Mouse (Mus musculus) limb, embryonic 10.5 days (tissue): ENCODE data around the gene Hist1h2af. TPM values are rescaled to one million over a fixed set of nuclear protein-coding genes. Genes with fewer than 3 reads are reported as not detected.
A peak's percentile ranks its signal among the peaks of the same experiment; 100 is the strongest.
"Not testable (repeated sequence)": the region's sequence is repeated elsewhere in the genome, so short reads cannot be mapped to it uniquely, and the experiment has no call there.

Experiments used
- DNase-seq: peaks from one replicate; pipeline ENCODE4 v3.0.0-alpha.2; 2017; ENCODE audit warnings: low spot score
- H3K27ac ChIP-seq: fragments of 300-500 bp; sonication (generic); 2 replicates; pipeline ENCODE4 v1.5.1; 2016; ENCODE audit warnings: mild to moderate bottlenecking
- H3K27me3 ChIP-seq: fragments of 300-500 bp; sonication (generic); 2 replicates; pipeline ENCODE4 v1.6.1; 2016; ENCODE audit warnings: low read depth, mild to moderate bottlenecking; ENCODE audit not compliant: poor library complexity, severe bottlenecking
- H3K36me3 ChIP-seq: fragments of 300-500 bp; sonication (generic); 2 replicates; pipeline ENCODE4 v1.6.1; 2016; ENCODE audit warnings: mild to moderate bottlenecking, moderate library complexity
- H3K4me1 ChIP-seq: fragments of 300-500 bp; sonication (generic); 2 replicates; pipeline ENCODE4 v1.6.1; 2016
- H3K4me3 ChIP-seq: fragments of 300-500 bp; sonication (generic); 2 replicates; pipeline ENCODE4 v1.5.1; 2016; ENCODE audit warnings: mild to moderate bottlenecking, moderate library complexity
- H3K9me3 ChIP-seq: fragments of 300-500 bp; sonication (generic); replicated peaks from 2 replicates; pipeline ENCODE4 v1.6.1; 2016; ENCODE audit warnings: mild to moderate bottlenecking
- WGBS: fragments of 180-500 bp; shearing (Covaris S2); methylation state at CpG from one replicate; pipeline ENCODE4 v1.1.7; 2016; 5-methylcytosine and 5-hydroxymethylcytosine counted together
- polyA plus RNA-seq: library from polyadenylated mRNA; unstranded; fragments of >200 nt; fragmentation: Nextera tagmentation; extraction: Ambion mirVana; gene quantifications from 2 replicates; pipeline ENCODE4 v1.2.1, GENCODE M21; 2016

Hist1h2af gene
- polyA plus RNA-seq, 1 experiment from 2014 or later: 11.7 TPM

- peak; percentile 74 for DNase-seq
- WGBS: under 1% methylated on average over 42 of the region's 42 CpGs
- peak within 1 kb of the TSS; percentile 96 for H3K27ac ChIP-seq
Observed at GRCm38 (mm10) chr13:23542999-23543607, 9.4 kb downstream of the Hist1h2af start, which contains the start of gene Hist1h2bh. Gene Hist1h2bh (minus strand): TSS chr13:23543392.

GRCm38 (mm10) chr13:23543965-23544786 is 10.5 kb downstream of the Hist1h2af start, which contains the start of gene Hist1h3f:
Gene Hist1h3f (plus strand): TSS chr13:23544052.
- Histone ChIP-seq H3K4me3 (peak within 1 kb of the TSS; percentile 57), H3K4me1 (peaks cover 10% of the 10 kb centered on the region; the same call in 1 of the 2 replicates), H3K27ac (peak within 1 kb of the TSS; percentile 96), H3K36me3 (no peaks in the 10 kb centered on the region), H3K9me3 (no peaks in the 10 kb centered on the region), H3K27me3 (no peaks in the 10 kb centered on the region)
- DNase-seq: peak; percentile 55
- WGBS: 1% methylated on average over 26 of the region's 45 CpGs

More at GRCm38 (mm10) chr13:23542999-23543607, 9.4 kb downstream of the Hist1h2af start, which contains the start of gene Hist1h2bh:
- peak within 1 kb of the TSS; percentile 57 for H3K4me3 ChIP-seq
- peaks cover 12% of the 10 kb centered on the region for H3K4me1 ChIP-seq
- H3K27me3 ChIP-seq, H3K36me3 ChIP-seq, H3K9me3 ChIP-seq: not testable (repeated sequence)

- Histone ChIP-seq H3K4me3 (peak overlapping the region; percentile 57), H3K4me1 (peaks cover 10% of the 10 kb centered on the region; the same call in 1 of the 2 replicates), H3K27ac (peak overlapping the region; percentile 96)
- not testable (repeated sequence) for H3K9me3 ChIP-seq, H3K27me3 ChIP-seq, DNase-seq, H3K36me3 ChIP-seq
- under 1% methylated on average over 13 of the region's 14 CpGs for WGBS
Observed at GRCm38 (mm10) chr13:23544787-23545120, 11.0 kb downstream of the Hist1h2af start.

DNA sequence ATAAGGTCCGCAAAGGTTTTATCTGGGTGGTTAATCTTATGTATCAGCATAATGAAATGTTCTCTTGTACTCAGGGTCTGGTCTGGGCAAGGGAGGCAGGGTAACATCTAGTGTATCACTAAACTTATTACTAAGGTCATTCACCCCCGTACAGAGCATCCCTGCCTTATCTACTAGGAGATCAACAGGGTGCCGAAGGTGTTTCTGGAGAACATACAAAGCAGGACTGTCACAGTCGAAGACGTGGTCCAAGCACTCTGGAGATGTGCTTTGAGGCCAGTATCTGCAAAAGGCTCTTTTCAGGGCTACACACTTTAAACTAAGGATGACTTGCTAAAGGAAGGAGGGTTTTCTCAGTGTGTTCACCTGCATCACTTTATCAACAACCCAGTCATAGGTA is 13.0 kb downstream of the Hist1h2af start:
- Histone ChIP-seq H3K9me3 (no peaks in the 10 kb centered on the region), H3K4me3 (no peak overlapping the region; the same call in 1 of the 2 replicates), H3K27me3 (no peaks in the 10 kb centered on the region), H3K4me1 (peaks cover 15% of the 10 kb centered on the region), H3K27ac (peak overlapping the region; percentile 68), H3K36me3 (no peaks in the 10 kb centered on the region)
- 74% methylated on average over 5 of the region's 5 CpGs for WGBS
- no peak for DNase-seq

DNA sequence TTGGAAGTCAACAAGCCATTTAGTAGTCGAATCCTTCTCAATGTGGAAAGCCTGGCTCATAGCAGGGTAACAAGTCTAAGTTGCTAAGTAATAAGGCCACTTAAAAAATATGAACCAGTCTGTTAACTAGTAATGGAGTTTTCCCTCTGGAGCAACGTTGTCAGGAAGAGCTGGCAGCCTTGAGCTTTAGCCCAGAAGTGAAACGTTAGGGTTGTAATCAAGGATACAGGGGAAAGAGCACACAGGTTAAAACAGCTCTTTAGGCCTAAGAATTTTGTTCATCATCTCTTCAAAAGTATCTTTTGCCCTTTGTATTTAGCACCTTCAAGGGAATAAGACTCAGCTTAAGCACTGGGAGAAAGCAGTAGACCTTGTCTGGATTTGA is 17.0 kb downstream of the Hist1h2af start:
- DNase-seq: peak; percentile 46
- Histone ChIP-seq H3K27ac (peak overlapping the region; percentile 97), H3K36me3 (no peaks in the 10 kb centered on the region), H3K4me1 (peaks cover 22% of the 10 kb centered on the region), H3K9me3 (no peaks in the 10 kb centered on the region), H3K4me3 (peak overlapping the region; percentile 52), H3K27me3 (no peaks in the 10 kb centered on the region)
- WGBS: 5% methylated on average over 3 of the region's 3 CpGs

DNA sequence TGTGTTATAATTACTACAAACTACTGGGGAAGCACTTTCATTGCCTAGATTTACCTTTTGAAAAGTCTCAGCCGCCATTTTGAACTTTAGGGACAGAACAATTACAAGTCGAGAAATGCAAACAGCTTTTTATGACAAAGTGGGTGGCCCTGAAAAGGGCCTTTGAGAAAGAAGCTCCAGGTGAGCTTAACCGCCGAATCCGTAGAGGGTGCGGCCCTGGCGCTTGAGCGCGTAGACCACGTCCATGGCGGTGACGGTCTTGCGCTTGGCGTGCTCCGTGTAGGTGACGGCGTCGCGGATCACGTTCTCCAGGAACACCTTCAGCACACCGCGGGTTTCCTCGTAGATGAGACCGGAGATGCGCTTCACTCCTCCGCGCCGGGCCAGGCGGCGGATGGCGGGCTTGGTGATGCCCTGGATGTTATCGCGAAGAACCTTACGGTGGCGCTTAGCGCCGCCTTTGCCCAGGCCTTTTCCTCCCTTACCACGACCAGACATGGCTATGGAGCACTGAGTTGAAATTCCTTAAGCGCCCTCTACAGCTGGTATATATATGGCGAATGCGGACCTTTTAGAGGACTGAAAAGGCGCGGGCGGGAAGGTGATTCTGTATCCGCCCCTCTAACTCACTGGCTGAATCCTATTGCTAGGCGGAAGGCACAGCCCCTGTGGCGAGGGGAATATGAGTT is 17.6 kb downstream of the Hist1h2af start, which contains the start of gene Hist1h4f:
Gene Hist1h4f (minus strand): TSS at position 503 of the 689 bp plus-strand sequence.
- H3K27ac ChIP-seq: peak within 1 kb of the TSS; percentile 97
- not testable (repeated sequence) for H3K9me3 ChIP-seq, H3K27me3 ChIP-seq, H3K36me3 ChIP-seq
- peak; percentile 95 for DNase-seq
- H3K4me1 ChIP-seq: peaks cover 22% of the 10 kb centered on the region
- H3K4me3 ChIP-seq: peak within 1 kb of the TSS; percentile 52
- under 1% methylated on average over 47 of the region's 47 CpGs for WGBS

GRCm38 (mm10) chr13:23551931-23552914 is 18.5 kb downstream of the Hist1h2af start:
- no peaks in the 10 kb centered on the region for H3K27me3 ChIP-seq
- no peaks in the 10 kb centered on the region for H3K36me3 ChIP-seq
- H3K9me3 ChIP-seq: no peaks in the 10 kb centered on the region
- peak; percentile 35 for DNase-seq
- H3K27ac ChIP-seq: peak overlapping the region; percentile 97
- H3K4me3 ChIP-seq: peak overlapping the region; percentile 52
- 61% methylated on average over 8 of the region's 8 CpGs for WGBS
- H3K4me1 ChIP-seq: peaks cover 22% of the 10 kb centered on the region

GRCm38 (mm10) chr13:23552962-23553361 is 19.3 kb downstream of the Hist1h2af start, which contains the start of gene Hist1h1d:
Gene Hist1h1d (plus strand): TSS chr13:23553262.
- no peak for DNase-seq
- Histone ChIP-seq H3K4me1 (peaks cover 22% of the 10 kb centered on the region), H3K27me3 (no peaks in the 10 kb centered on the region), H3K27ac (peak within 1 kb of the TSS; percentile 97), H3K9me3 (no peaks in the 10 kb centered on the region), H3K36me3 (no peaks in the 10 kb centered on the region), H3K4me3 (peak within 1 kb of the TSS; percentile 52; the same call in 1 of the 2 replicates)

DNA sequence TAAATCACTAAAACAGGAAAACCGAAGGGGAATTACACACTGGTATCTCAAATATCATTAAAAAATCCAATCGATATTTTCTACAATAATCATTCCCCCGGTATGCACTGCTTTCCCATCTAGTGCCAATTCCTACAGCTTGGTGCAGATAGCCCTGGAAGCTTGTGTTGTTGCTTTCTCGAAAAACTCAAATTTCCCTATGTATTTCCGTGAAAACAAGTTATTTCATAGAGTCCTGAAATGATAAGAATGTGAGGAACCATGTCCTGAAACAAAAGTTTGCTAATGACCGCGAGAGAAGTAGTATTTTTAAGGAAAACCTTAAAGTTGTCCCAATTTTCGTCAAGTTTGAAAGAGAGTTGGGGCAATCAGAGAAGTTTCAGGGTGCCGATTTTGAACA is 20.7 kb downstream of the Hist1h2af start:
- Histone ChIP-seq H3K27me3 (no peaks in the 10 kb centered on the region), H3K4me3 (peak overlapping the region; percentile 69), H3K9me3 (no peaks in the 10 kb centered on the region), H3K27ac (peak overlapping the region; percentile 97), H3K36me3 (no peaks in the 10 kb centered on the region), H3K4me1 (peaks cover 19% of the 10 kb centered on the region)
- no peak for DNase-seq
- 27% methylated on average over 9 of the region's 9 CpGs for WGBS

DNA sequence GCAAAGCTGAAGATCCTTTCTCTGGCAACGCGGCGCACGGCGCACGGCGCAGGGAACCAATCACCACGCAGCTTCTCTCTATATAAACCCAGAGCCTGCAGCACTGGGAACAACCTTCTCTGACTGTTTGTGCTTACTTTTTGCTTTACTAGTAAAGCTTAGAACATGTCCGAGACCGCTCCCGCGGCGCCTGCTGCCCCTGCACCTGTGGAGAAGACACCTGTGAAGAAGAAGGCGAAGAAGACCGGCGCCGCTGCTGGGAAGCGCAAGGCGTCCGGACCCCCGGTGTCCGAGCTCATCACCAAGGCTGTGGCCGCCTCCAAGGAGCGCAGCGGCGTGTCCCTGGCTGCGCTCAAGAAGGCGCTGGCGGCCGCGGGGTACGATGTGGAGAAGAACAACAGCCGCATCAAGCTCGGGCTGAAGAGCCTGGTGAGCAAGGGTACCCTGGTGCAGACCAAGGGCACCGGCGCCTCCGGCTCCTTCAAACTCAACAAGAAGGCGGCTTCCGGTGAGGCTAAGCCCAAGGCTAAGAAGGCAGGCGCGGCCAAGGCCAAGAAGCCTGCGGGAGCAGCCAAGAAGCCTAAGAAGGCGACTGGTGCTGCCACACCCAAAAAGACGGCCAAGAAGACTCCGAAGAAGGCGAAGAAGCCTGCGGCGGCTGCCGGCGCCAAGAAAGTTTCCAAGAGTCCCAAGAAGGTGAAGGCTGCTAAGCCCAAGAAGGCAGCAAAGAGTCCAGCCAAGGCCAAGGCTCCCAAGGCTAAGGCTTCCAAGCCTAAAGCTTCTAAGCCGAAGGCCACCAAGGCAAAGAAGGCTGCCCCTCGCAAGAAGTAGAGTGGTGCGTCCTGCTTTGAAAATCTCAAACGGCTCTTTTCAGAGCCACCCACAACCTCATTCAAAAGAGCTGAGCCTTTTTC is 21.5 kb downstream of the Hist1h2af start:
- Histone ChIP-seq H3K4me3 (peak overlapping the region; percentile 69), H3K27ac (peak overlapping the region; percentile 97), H3K4me1 (peaks cover 19% of the 10 kb centered on the region), H3K36me3 (no peaks in the 10 kb centered on the region), H3K27me3 (no peaks in the 10 kb centered on the region), H3K9me3 (no peaks in the 10 kb centered on the region)
- under 1% methylated on average over 54 of the region's 54 CpGs for WGBS
- DNase-seq: peak; percentile 89

- Histone ChIP-seq H3K36me3 (no peaks in the 10 kb centered on the region), H3K9me3 (no peaks in the 10 kb centered on the region), H3K4me3 (peak overlapping the region; percentile 69), H3K4me1 (peaks cover 14% of the 10 kb centered on the region), H3K27ac (peak overlapping the region; percentile 97), H3K27me3 (no peaks in the 10 kb centered on the region)
- under 1% methylated on average over 18 of the region's 18 CpGs for WGBS
- peak; percentile 82 for DNase-seq
Observed at GRCm38 (mm10) chr13:23555839-23556416, 22.2 kb downstream of the Hist1h2af start.
